Mouse (Mus musculus): Measurements from ENCODE around the gene Ppp2r2c.

DNA sequence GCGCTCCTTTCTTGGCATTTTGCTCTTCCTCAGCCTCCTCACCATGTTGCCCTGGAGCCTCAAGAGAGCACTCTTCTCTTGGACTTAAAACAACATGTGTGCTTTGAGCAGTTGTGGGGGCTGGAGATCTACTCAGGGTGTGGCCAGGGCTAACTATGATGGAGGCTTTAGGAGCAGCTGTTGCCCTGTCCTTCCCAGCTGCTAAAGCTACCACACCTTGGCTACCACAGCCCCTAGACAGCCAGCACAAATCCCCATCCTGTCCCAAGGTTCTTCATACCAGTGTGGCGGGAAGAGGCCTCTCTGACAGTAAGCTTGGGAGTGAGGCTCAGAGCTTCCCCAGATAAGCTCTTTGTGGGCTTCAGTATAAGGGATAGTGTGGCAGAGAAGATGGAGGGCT, 77.4 kb downstream of the Ppp2r2c start:
- TF ChIP-seq CTCF (IDR thresholded peaks at IDR 0.05; ENCODE audit: insufficient read depth, low read length) (no peak), POLR2A (IDR thresholded peaks at IDR 0.05; ENCODE audit: borderline replicate concordance, extremely low read depth, low read depth, low read length) (no peak)

Measured in lung, adult 2 months (tissue).